ENCODE assay signal across 8 mouse cellular contexts in the genomic region with DNA sequence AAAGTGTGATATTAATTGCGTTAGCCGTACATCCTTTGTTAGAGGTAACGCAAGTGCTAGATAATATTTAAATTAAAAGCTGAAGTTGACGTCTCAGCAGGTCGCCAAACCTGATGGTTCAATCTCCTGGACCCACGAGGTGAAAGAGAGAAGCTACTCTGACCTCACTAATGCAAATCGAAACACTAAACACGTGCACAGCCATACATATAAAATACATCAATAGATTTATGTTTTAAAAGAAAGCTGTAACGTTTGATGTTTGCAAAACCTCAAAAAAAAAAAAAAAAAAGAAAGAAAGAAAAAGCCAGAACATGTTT. TPM values are rescaled to one million over a fixed set of nuclear protein-coding genes. Genes with fewer than 3 reads are reported as not detected.
DNase-seq lines count a peak whose midpoint lies in the region; ATAC-seq and TF ChIP-seq lines count a peak whose summit lies in the region.

No protein-coding gene starts in this region.

- H3K4me1 ChIP-seq in heart, embryonic 13.5 days = peaks cover 12% of the 10 kb centered on the region
- H3K4me1 ChIP-seq in ES-E14 (ENCODE audit: control insufficient read depth in 2 of 2, insufficient read depth in 2 of 2, low read length in 2 of 2, poor library complexity in 1 of 2) = peaks cover 0 to 4% of the 10 kb centered on the region in 2 experiments; a peak in 1 of 4 replicates
- peaks cover 9% of the 10 kb centered on the region for H3K4me1 ChIP-seq in hindbrain, embryonic 13.5 days (replicated peaks)
- H3K4me1 ChIP-seq in midbrain, embryonic 13.5 days (replicated peaks) = peaks cover 12% of the 10 kb centered on the region; the same call in 1 of the 2 replicates

- H3K36me3 ChIP-seq in heart, embryonic 13.5 days = peaks cover 20% of the 10 kb centered on the region
- peaks cover 5% of the 10 kb centered on the region; the same call in 1 of the 2 replicates for H3K36me3 ChIP-seq in ES-E14 (ENCODE audit: control insufficient read depth, insufficient read depth, low read length, poor library complexity, severe bottlenecking)
- H3K36me3 ChIP-seq in hindbrain, embryonic 13.5 days = peaks cover 9% of the 10 kb centered on the region
- peaks cover 14% of the 10 kb centered on the region for H3K36me3 ChIP-seq in midbrain, embryonic 13.5 days

- DNase-seq in heart, adult 8-10 months (ENCODE audit: low spot score) = no peak
- DNase-seq in ES-E14 (ENCODE audit: low read depth, low spot score) = no peak
- no peak for DNase-seq in cerebellum, adult 8-10 months
- no peak for DNase-seq in ovary, adult 18-20 months (ENCODE audit: low spot score)
- no peak for DNase-seq in kidney, postnatal 10 days

- H3K4me2 ChIP-seq in heart, embryonic 13.5 days = peak overlapping the region; percentile 82
- peak overlapping the region; percentile 67 for H3K4me2 ChIP-seq in hindbrain, embryonic 13.5 days
- H3K4me2 ChIP-seq in midbrain, embryonic 13.5 days (replicated peaks) = peak overlapping the region; percentile 68

- no peaks in the 10 kb centered on the region for H3K9me3 ChIP-seq in heart, embryonic 13.5 days
- no peaks in the 10 kb centered on the region for H3K9me3 ChIP-seq in ES-E14 (ENCODE audit: control insufficient read depth, insufficient read depth, low read depth, low read length)
- no peaks in the 10 kb centered on the region for H3K9me3 ChIP-seq in hindbrain, embryonic 13.5 days
- no peaks in the 10 kb centered on the region for H3K9me3 ChIP-seq in midbrain, embryonic 13.5 days

- no peak overlapping the region for H3K27ac ChIP-seq in heart, embryonic 13.5 days (replicated peaks)
- H3K27ac ChIP-seq in ES-E14 (ENCODE audit: insufficient read depth, low read depth, low read length, poor library complexity, severe bottlenecking) = no peak overlapping the region; the same call in 1 of the 2 replicates
- H3K27ac ChIP-seq in hindbrain, embryonic 13.5 days = no peak overlapping the region
- H3K27ac ChIP-seq in midbrain, embryonic 13.5 days = no peak overlapping the region

- ATAC-seq in heart, embryonic 13.5 days (ENCODE audit: extremely low read depth, insufficient number of reproducible peaks, low FRiP score, low TSS enrichment) = no peak
- no peak for ATAC-seq in hindbrain, embryonic 13.5 days (ENCODE audit: low FRiP score)
- no peak for ATAC-seq in midbrain, embryonic 13.5 days

- in situ Hi-C loops in ES-E14 (cut with MboI; ENCODE audit: low sequenced_read_pairs in 2 of 2, unreplicated experiment in 2 of 2) = no loop called here

- peak overlapping the region; percentile 86 for H3K4me3 ChIP-seq in heart, embryonic 13.5 days
- H3K4me3 ChIP-seq in ES-E14 (ENCODE audit: insufficient read depth in 1 of 2, low read depth in 1 of 2, low read length in 2 of 2, poor library complexity in 1 of 2, severe bottlenecking in 1 of 2) = peak overlapping the region; percentile 89 to 97
- H3K4me3 ChIP-seq in hindbrain, embryonic 13.5 days = peak overlapping the region; percentile 79
- peak overlapping the region; percentile 65 for H3K4me3 ChIP-seq in midbrain, embryonic 13.5 days (replicated peaks)

- WGBS in heart, embryonic 13.5 days = 9% methylated on average over 9 of the region's 9 CpGs
- WGBS in hindbrain, embryonic 13.5 days = 14% methylated on average over 9 of the region's 9 CpGs
- 7% methylated on average over 9 of the region's 9 CpGs for WGBS in midbrain, embryonic 13.5 days

- H3K27me3 ChIP-seq in heart, embryonic 13.5 days (replicated peaks) = no peaks in the 10 kb centered on the region
- H3K27me3 ChIP-seq in hindbrain, embryonic 13.5 days = no peaks in the 10 kb centered on the region
- H3K27me3 ChIP-seq in midbrain, embryonic 13.5 days = no peaks in the 10 kb centered on the region

- peak overlapping the region; percentile 86 for H3K9ac ChIP-seq in heart, embryonic 13.5 days
- H3K9ac ChIP-seq in ES-E14 (ENCODE audit: insufficient read depth, low read depth, low read length, poor library complexity, severe bottlenecking) = peak overlapping the region; percentile 91; the same call in 1 of the 2 replicates
- H3K9ac ChIP-seq in hindbrain, embryonic 13.5 days = peak overlapping the region; percentile 93
- peak overlapping the region; percentile 82 for H3K9ac ChIP-seq in midbrain, embryonic 13.5 days (replicated peaks)

TF ChIP-seq in ES-E14, 5 proteins besides CTCF, POLR2A, EP300 and RAD21:
- TF ChIP-seq ZC3H11A (IDR thresholded peaks at IDR 0.05; ENCODE audit: borderline replicate concordance, low read depth, low read length) (no peak), ZNF384 (IDR thresholded peaks at IDR 0.05; ENCODE audit: low read depth, low read length) (0 out of 2 replicates have a peak, but pooled peaks have one; percentile 23), MAFK (IDR thresholded peaks at IDR 0.05; ENCODE audit: insufficient read depth, low read depth, low read length) (no peak), CHD2 (IDR thresholded peaks at IDR 0.05; ENCODE audit: low read depth, low read length) (no peak), HCFC1 (IDR thresholded peaks at IDR 0.05; ENCODE audit: borderline replicate concordance, insufficient read depth, low read length) (no peak)
TF ChIP-seq in ES-E14: peak in this region for 1.

RNA-seq across cellular contexts. Expression of a gene that starts 9.9 kb away (rescaled TPM):
- 15.2 and 18.7 TPM in 2 replicates for polyA plus RNA-seq in heart, embryonic 13.5 days (2015; fragmentation: Nextera tagmentation; extraction: Ambion mirVana)
- 10 to 100 TPM; 14.1 to 22.0 (median 19.2) TPM for total RNA-seq in heart, adult 8-10 months (2022)
- 5.0 and 9.3 TPM in 2 replicates for total RNA-seq in ES-E14 (2012; rRNA removed)
- polyA plus RNA-seq in hindbrain, embryonic 13.5 days (2015; fragmentation: Nextera tagmentation; extraction: Ambion mirVana) = 25.9 and 27.1 TPM in 2 replicates
- polyA plus RNA-seq in midbrain, embryonic 13.5 days (2015; fragmentation: Nextera tagmentation; extraction: Ambion mirVana) = 28.5 and 30.6 TPM in 2 replicates

RNA-seq across cellular contexts. Expression of a gene that starts 9.9 kb away (rescaled TPM):
- 6.6 and 6.9 TPM in 2 replicates for polyA plus RNA-seq in heart, embryonic 13.5 days (2015; fragmentation: Nextera tagmentation; extraction: Ambion mirVana)
- 10 to 100 TPM; 10.9 to 14.0 (median 13.6) TPM for total RNA-seq in heart, adult 8-10 months (2022)
- total RNA-seq in ES-E14 (2012; rRNA removed) = 25.4 and 28.3 TPM in 2 replicates
- 7.6 and 8.2 TPM in 2 replicates for polyA plus RNA-seq in hindbrain, embryonic 13.5 days (2015; fragmentation: Nextera tagmentation; extraction: Ambion mirVana)
- 7.5 and 7.8 TPM in 2 replicates for polyA plus RNA-seq in midbrain, embryonic 13.5 days (2015; fragmentation: Nextera tagmentation; extraction: Ambion mirVana)

RNA-seq across cellular contexts. Expression of a gene that starts 49.4 kb away (rescaled TPM):
- polyA plus RNA-seq in heart, embryonic 13.5 days (2015; fragmentation: Nextera tagmentation; extraction: Ambion mirVana) = 25.7 and 26.7 TPM in 2 replicates
- 10 to 100 TPM; 10.3 to 13.9 (median 11.5) TPM for total RNA-seq in heart, adult 8-10 months (2022)
- total RNA-seq in ES-E14 (2012; rRNA removed) = 26.7 and 34.2 TPM in 2 replicates
- 71.0 and 71.8 TPM in 2 replicates for polyA plus RNA-seq in hindbrain, embryonic 13.5 days (2015; fragmentation: Nextera tagmentation; extraction: Ambion mirVana)
- polyA plus RNA-seq in midbrain, embryonic 13.5 days (2015; fragmentation: Nextera tagmentation; extraction: Ambion mirVana) = 65.7 and 75.0 TPM in 2 replicates
